Comparison of ENCODE assay signal across 10 mouse cellular contexts in the genomic region with DNA sequence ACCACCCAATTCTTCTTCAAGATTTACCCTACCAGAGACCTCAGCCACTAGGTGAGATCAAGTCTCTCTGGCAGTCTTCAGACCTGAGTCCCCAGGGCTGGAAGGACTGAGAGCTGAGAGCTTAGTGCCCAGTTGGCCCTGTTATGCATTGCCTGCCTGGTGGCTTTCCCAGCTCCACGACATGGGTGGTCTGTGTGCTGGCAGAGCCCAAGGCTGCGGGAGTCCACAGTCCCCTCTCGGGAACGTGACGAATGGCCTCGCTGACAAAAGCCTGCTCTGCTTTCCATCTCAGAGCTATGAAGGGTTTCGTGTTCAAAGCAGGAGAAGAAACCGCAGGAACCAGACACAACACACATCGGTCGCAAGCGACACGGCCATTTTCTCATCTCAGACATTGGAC.
DNase-seq lines count a peak whose midpoint lies in the region; ATAC-seq and TF ChIP-seq lines count a peak whose summit lies in the region.
"Had no signal": no experiment of that assay in that cellular context is flagged by ENCODE, and none has a peak within 500 bp of the region (broad histone marks: within the 10 kb centered on the region; RNA-seq: fewer than 3 reads in every experiment).

No protein-coding gene starts in this region.

- no peak overlapping the region for H3K9ac ChIP-seq in forebrain, embryonic 12.5 days
- no peak overlapping the region for H3K9ac ChIP-seq in hindbrain, postnatal 0 days (replicated peaks; ENCODE audit: low read length)
- no peak overlapping the region for H3K9ac ChIP-seq in neural tube, embryonic 15.5 days (replicated peaks)
- H3K9ac ChIP-seq: midbrain, embryonic 12.5 days had no signal

- peaks cover 7% of the 10 kb centered on the region for H3K4me1 ChIP-seq in forebrain, embryonic 10.5 days
- peaks cover 4% of the 10 kb centered on the region; the same call in 1 of the 2 replicates for H3K4me1 ChIP-seq in forebrain, embryonic 12.5 days
- H3K4me1 ChIP-seq in hindbrain, postnatal 0 days (ENCODE audit: insufficient read depth, low read length), result peaks cover 3% of the 10 kb centered on the region; the same call in 1 of the 2 replicates
- peaks cover 5% of the 10 kb centered on the region; the same call in 1 of the 2 replicates for H3K4me1 ChIP-seq in neural tube, embryonic 15.5 days

- H3K27ac ChIP-seq in forebrain, embryonic 10.5 days, result 0 out of 2 replicates have a peak overlapping the region, but pooled peaks have one; percentile 3
- no peak overlapping the region for H3K27ac ChIP-seq in forebrain, embryonic 12.5 days
- H3K27ac ChIP-seq in hindbrain, postnatal 0 days, result no peak overlapping the region
- no peak overlapping the region for H3K27ac ChIP-seq in neural tube, embryonic 15.5 days (replicated peaks)
- H3K27ac ChIP-seq: midbrain, embryonic 12.5 days had no signal

- TF ChIP-seq CTCF in hindbrain, postnatal 0 days (IDR thresholded peaks at IDR 0.05; ENCODE audit: low read depth), result no peak

- 75% methylated on average over 12 of the region's 12 CpGs for WGBS in forebrain, embryonic 10.5 days
- WGBS in forebrain, embryonic 12.5 days, result 65% methylated on average over 12 of the region's 12 CpGs
- 45% methylated on average over 12 of the region's 12 CpGs for WGBS in hindbrain, postnatal 0 days
- WGBS in neural tube, embryonic 15.5 days, result 30% methylated on average over 12 of the region's 12 CpGs

- H3K27me3 ChIP-seq in forebrain, embryonic 10.5 days (ENCODE audit: poor library complexity, severe bottlenecking), result no peaks in the 10 kb centered on the region
- H3K27me3 ChIP-seq in forebrain, embryonic 12.5 days, result no peaks in the 10 kb centered on the region
- H3K27me3 ChIP-seq in hindbrain, postnatal 0 days (ENCODE audit: insufficient read depth, low read length), result no peaks in the 10 kb centered on the region
- H3K27me3 ChIP-seq in neural tube, embryonic 15.5 days (replicated peaks), result 0 out of 2 replicates have a peak, but pooled peaks cover 4% of the 10 kb centered on the region
- H3K27me3 ChIP-seq: midbrain, embryonic 12.5 days had no signal

- no peak overlapping the region for H3K4me3 ChIP-seq in forebrain, embryonic 10.5 days
- no peak overlapping the region for H3K4me3 ChIP-seq in forebrain, embryonic 12.5 days (replicated peaks)
- H3K4me3 ChIP-seq in hindbrain, postnatal 0 days (ENCODE audit: low read length), result no peak overlapping the region
- no peak overlapping the region for H3K4me3 ChIP-seq in neural tube, embryonic 15.5 days (replicated peaks)
- H3K4me3 ChIP-seq: midbrain, embryonic 12.5 days had no signal

- DNase-seq in forebrain, embryonic 10.5 days (ENCODE audit: extremely low spot score, low spot score), result no peak
- DNase-seq in left cerebral cortex, postnatal 4 days, result peak; percentile 47
- DNase-seq in left cerebral cortex, adult 11 months (ENCODE audit: low spot score), result no peak
- DNase-seq in hindbrain, postnatal 0 days (ENCODE audit: low spot score), result peak; percentile 21
- no peak for DNase-seq in gastrocnemius, postnatal 25 days
- DNase-seq in ovary, postnatal 10 days (ENCODE audit: low spot score), result no peak
- DNase-seq: cerebellum, adult 9-11 months had no signal

- intact Hi-C loops in left cerebral cortex, postnatal 4 days (cut with DNase I), result no loop called here

- H3K9me3 ChIP-seq in forebrain, embryonic 10.5 days, result no peaks in the 10 kb centered on the region
- no peaks in the 10 kb centered on the region for H3K9me3 ChIP-seq in forebrain, embryonic 12.5 days
- no peaks in the 10 kb centered on the region for H3K9me3 ChIP-seq in hindbrain, postnatal 0 days (ENCODE audit: low read length)
- no peaks in the 10 kb centered on the region for H3K9me3 ChIP-seq in neural tube, embryonic 15.5 days (replicated peaks)
- H3K9me3 ChIP-seq: midbrain, embryonic 12.5 days had no signal

- no peak overlapping the region for H3K4me2 ChIP-seq in forebrain, embryonic 12.5 days
- H3K4me2 ChIP-seq in hindbrain, postnatal 0 days (ENCODE audit: low read depth, low read length), result no peak overlapping the region
- H3K4me2 ChIP-seq in neural tube, embryonic 15.5 days, result 0 out of 2 replicates have a peak overlapping the region, but pooled peaks have one; percentile 15
- H3K4me2 ChIP-seq: midbrain, embryonic 12.5 days had no signal

- H3K36me3 ChIP-seq in forebrain, embryonic 10.5 days (replicated peaks), result no peaks in the 10 kb centered on the region
- H3K36me3 ChIP-seq in forebrain, embryonic 12.5 days (replicated peaks), result no peaks in the 10 kb centered on the region
- H3K36me3 ChIP-seq in hindbrain, postnatal 0 days (ENCODE audit: insufficient read depth, low read length), result no peaks in the 10 kb centered on the region
- no peaks in the 10 kb centered on the region for H3K36me3 ChIP-seq in neural tube, embryonic 15.5 days
- H3K36me3 ChIP-seq: midbrain, embryonic 12.5 days had no signal

- ATAC-seq in forebrain, embryonic 12.5 days (ENCODE audit: low FRiP score), result no peak
- ATAC-seq in hindbrain, postnatal 0 days, result peak; percentile 27; the same call in 1 of the 2 replicates
- ATAC-seq in neural tube, embryonic 15.5 days (ENCODE audit: low FRiP score), result no peak

Comparison
In these comparisons a context has a peak if more than half of its experiments do, and no peak if none do; other contexts are left out.
1. DNase-seq: peak in left cerebral cortex, postnatal 4 days (single experiment) and hindbrain, postnatal 0 days (single experiment); none in forebrain, embryonic 10.5 days (single experiment), left cerebral cortex, adult 11 months (single experiment), gastrocnemius, postnatal 25 days (single experiment) and ovary, postnatal 10 days (single experiment).